Mouse (Mus musculus): ENCODE measurements around the gene Vwa5b1.

Gene Vwa5b1

DNA sequence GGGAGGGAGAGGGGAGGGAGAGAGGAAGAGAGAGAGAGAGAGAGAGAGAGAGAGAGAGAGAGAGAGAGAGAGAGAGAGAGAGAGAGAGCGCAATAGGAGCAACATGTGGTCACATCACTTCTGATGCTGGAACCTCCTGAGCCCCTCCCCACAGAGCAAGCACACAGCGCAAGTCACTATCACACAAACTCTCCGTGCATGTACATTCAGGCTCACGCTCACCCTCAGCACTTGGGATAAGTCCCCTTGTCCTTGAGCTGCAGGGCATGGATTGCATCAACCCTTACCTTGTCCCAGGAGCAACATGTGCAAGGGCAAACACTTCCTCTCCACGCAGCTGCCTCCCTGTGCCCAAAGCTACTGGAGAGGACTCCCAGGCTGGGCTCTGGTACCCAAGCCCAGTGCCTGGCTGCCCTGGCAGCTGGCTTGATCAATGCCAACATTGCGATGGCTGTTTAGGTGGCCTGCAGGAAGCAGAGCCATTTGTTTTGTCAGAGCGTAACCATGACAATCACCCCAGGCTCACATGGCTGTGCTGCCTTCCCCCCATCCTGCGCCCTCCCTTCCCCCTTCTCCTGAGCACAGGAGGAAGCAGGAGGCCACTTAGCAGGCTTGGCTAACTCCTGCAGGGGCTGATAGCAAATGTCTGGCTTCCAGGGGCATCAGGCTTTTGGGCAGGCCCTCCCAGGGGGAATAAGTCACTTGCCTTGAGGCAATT, at the start of gene Vwa5b1:
Vwa5b1 (minus strand) TSS at position 457 of the 718 bp plus-strand sequence.
- DNase-seq: no peak

DNA sequence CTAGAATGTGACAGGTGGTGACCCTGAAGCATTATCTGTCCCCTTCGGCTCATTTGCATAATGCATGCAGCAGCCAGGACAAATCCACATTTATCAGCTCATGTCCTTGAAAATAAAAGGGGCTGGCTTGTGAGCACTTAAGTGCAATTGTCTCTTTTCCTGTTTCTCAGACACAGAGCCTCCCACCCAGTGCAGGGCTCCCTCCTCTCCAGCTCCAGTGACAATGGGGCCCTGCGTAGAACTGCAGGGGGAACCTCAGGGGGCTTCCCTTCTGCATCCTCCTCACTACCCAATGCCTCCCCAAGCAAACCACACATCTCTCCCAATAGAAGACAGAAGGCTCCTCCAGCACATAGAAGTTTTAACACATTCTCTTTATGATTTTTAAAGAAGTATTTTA, 47.1 kb upstream of the Vwa5b1 start:
- DNase-seq: no peak

DNA sequence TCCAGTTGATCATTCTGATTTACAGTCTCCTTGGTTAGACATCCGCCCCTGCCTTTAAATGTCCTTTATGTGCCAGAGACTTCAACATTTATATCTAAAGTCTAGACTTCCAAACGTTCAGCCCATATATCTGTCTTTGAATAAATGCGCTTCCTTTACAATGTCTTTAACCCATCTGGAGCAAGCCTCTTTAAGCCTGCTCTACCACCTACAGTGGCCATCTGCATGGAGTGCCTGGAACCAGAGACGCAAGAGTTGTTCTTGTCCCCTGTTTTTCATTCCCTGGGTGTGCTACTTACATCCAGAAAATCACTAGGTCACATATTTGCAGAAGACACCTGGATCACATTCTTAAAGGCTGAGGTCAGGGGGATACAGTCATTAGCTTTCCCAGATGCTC, 44.4 kb upstream of the Vwa5b1 start:
- DNase-seq: no peak

DNA sequence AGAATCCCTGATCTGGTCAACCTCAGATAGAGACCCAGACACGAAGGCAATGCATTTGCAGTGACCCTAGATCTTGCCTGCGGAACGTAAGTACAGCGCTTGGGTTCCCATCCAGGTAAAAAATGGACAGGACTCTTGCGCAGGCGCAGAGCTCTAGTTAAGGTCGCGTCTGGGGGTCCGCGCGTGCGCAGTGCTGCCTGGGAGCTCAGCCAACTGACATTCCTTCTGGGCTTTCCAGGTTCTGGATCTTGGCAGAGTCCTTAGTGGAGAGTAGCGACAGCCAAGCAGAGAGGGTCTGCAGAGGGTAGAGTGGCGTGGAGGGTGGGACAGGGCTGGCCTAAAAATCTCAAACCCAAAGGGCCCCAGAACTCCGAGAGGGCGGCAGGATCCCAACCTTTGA, 41.9 kb upstream of the Vwa5b1 start:
- peak; percentile 61 for DNase-seq

DNA sequence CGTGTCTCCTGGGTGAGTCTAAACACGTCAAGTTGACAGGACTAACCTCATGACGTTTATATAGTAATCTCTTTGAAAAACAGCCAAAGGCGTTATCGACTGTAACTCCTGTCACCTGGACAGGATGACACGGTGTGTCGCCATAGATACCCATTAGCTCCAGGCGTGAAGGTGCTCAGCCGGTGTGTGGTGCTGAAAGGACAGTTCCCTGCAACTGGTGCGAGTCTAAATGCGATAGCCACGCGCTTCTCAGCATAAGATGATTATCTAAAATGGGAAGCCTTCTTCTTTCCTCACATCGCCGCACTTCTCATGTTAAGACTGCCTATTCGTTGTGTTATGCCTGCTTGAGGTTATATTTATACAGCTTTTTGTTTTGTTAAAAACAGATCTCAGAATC, 40.8 kb upstream of the Vwa5b1 start:
- no peak for DNase-seq

DNA sequence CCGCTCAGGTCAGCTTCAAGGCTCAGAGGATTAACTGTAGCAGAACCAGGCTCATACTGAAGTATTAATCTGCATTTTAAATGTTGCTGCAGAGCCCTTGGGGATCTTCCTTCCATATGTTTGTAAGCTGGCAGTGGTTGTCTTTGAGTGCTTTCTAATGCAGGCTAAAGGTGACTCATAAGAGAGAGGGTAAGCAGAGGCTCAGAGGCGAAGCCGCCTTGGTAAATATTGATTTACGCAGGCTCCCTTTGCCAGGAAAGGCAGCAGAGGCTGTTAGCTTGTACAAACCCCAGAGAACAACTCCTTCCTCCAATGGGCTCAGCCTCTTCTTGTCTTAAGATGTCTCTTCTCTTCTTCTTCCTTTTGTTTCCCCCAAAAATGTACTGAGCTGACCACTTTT, 36.5 kb upstream of the Vwa5b1 start:
- no peak for DNase-seq

DNA sequence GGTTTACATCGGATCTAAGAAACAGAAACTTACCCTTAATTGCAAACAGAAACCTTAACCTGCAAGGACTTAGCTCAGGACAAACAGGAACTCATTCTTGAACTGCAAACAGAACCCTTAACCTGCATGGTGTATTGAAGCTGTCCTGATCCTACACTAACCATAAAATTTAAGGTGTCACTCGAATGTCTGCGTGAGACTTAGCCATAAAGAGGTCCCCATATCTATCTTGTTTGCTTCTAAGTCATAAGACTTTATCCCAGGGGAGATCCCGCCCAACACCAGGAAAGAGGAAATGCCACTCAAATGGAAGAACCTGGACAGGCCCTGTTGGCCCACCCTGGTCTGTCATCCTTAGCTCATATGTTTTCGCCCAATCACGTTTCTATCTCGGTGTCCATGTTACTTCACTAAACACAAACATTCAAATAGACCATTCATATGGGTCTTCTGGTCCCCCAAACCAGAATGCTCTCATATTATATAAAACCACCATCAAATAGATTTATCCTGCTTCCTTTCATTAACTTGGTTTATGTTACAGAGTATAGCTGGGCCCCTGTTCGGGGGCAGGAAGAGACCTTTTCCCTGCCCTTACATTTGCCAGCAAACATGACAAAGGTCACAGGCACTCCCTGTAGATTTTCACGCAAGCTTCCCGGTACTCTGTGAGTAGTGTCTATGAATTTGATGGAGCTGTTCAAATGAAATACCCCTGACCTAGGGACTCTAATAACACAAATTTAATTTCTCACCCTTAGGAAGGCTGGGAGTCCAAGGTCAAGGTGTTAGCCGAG, 34.6 kb upstream of the Vwa5b1 start:
- no peak for DNase-seq

DNA sequence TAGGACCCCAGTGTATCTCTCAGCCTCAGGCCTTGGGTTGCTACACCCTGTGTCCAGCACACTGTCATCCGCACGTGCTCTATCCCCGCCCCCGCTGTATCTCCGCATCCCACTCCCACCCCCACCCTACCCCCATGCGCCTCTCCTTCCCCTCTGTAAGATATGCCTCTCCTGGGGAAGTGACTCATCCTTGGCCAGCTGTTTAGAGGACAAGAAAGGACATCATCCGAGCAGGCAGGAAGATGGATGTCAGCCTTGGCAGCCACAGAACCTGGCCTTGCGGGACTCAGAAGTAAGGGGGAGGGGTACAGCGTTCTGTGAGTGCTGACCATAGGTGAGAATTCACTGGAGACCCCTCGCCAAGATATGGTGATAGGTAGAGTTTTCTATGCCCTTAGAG, 30.8 kb upstream of the Vwa5b1 start:
- DNase-seq: no peak

DNA sequence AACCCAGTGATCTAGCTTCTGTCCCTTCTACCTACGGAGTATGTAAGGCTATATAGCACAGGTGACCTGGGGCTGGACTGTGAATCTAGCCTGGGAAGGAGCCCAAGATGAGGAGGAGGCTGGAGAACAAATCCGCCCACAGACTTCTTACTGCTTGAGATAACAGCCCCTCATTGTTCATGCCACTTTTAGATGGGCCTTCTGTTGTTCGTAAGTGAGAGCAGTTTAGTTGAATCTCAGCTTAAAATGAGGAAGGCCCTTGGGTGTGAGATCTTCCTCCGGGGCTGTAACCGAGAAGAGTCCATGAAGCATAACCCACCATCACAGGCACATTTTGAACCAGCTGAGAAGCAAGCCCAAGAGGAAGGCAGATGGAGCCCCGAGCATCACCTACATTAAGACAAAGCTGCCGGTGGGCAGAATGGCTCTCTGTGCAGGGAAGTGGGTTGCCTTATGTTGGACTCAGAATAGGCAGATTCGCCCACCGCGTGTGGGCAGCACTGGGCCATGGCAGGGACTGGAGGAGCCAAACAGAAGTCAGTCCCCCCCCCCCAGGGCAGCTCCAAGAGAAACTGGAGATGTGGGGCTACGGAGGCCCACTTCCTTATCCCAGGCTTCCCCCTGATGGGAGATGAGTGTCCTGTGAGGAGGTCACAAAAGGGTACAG, 24.4 kb upstream of the Vwa5b1 start:
- peak; percentile 54 for DNase-seq

DNA sequence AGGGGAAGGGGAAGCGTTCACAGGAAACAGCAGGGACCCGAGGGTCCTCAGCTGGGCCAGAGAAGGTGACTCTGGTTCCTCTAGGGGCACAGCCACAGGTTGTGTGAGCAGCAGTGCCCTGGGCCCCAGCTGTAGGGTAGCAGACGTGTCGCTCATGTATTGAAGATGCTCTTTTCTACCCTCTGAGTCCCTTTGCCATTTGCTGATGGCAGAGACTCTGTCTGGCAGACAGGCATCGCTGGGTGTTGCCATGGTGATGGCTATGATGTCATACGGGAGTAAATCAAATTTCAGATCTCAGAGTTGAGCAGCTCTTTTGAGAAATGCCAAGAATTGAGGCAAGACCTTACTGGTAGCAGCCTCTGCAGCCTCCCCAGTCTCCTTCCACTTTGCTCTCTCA, 17.4 kb upstream of the Vwa5b1 start:
- DNase-seq: peak; percentile 30

DNA sequence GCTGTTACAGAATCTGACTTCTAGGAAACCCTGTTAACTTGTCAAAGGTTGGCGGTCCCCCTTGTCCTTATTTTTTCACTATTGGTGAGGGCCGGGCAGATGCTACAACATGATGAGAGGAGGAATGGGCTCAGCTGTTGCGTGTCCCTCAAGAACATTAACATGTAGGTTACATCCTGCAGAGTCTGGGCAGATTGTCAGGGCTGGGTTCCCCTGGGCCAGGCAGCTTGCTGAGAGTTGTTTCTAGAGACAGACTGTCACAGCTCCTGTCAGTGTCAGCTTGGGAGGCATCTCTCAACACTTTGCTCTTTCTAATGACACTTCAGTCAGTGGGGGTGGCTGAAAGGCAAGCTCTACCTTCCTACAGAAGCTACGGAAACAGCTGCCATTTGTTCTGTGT, 16.2 kb upstream of the Vwa5b1 start:
- no peak for DNase-seq

DNA sequence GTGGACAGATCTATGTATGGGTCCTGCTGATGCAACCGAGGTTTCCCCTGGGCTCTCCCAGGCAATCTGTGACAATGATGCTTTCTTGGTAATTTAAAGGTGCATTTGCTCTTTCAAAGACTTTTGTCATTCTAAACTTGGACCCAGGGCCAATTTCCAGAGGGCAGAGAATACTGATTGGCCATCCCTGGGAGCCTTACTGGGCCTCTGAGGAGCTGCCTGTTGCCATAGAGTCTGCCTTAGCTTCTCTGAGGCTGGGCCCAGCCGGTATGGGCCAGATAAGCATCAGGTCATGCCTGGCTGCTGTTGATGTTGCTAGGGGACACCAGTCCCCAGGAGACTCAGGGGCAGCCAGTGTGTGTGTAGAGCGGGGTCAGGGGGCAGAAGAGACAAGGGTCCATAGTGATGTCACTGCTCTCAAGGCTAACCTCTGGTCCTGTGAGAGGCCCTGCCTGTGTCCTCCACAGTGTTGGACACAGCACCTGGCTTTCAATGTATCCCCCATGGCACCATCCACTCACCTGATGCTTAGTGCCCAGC, 12.5 kb upstream of the Vwa5b1 start:
- no peak for DNase-seq

DNA sequence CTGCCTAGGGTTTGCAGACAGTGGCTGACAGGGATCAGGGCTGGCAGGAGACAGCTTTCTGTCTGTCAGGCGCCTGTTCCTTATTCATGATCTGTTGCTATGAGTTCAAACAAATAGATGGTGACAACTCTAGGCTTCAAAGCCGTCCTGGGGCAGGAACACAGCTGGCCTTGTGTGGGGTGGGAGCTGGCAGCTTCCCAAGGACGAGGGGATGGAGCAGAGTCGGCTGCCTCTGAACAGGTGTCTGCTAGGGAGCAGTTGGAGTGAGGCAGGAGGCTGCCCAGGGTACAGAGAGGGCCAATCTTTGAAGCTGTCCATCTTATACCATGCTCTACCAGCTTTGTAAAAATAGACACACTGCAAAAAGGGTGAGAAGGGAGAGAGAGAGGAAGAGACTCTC, 6.6 kb upstream of the Vwa5b1 start:
- no peak for DNase-seq

DNA sequence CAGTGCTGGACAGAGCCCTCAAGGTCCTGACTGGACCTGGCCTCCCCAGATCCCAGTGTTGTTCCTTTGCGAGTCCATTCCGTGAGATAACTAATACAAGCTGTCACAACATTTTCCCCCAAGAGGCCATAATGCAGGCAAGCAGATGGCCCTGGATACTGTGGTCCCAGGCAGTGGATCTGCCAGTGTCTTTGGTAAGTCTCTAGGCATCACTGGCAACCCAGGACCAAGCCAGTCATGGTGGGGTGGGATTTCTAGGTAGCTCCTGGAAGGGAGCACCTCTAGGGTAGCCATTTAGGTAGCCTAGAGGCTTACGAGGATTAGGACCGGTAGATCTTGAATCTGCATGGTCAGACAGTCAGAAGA, 445 bp upstream of the Vwa5b1 start:
- no peak for DNase-seq

DNA sequence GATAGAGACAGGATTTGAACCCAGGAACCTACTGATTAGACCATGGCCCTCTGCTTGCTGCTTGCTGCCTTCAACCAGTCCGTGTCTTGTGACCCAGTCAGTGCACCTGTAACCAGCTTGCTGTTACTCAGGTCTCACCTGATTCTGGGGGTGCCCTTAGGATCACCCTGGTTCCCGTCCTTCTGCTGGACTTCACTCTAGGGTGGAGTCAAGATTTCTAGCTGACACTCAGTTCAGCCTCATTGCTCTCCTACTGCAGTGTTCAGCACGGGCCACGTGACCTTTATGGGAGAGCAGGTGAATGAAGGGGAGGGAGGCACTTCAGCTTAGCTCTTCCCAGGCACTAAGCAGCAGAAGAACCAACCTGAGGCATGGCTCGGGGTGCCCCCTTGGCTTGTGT, 7.4 kb downstream of the Vwa5b1 start:
- no peak for DNase-seq

DNA sequence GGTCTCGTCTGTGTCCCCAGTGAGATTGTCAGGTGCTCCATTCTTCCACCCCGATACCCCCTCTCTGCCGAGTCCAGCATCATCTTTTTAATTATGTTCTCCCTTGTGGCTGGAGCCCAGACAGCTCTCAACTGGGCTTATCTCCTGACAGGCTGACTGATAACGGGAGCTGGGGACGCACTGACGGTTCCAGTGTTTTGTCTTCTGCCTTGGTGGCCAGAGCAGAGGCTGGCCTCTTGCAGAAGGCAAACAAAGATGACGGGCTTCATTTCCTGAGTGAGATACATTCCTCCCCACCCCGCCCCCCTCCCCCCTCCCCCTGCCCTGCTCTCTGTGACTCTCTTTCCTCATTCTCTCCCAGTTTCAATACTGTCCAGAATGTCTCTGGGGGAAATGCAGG, 21.2 kb downstream of the Vwa5b1 start:
- no peak for DNase-seq

DNA sequence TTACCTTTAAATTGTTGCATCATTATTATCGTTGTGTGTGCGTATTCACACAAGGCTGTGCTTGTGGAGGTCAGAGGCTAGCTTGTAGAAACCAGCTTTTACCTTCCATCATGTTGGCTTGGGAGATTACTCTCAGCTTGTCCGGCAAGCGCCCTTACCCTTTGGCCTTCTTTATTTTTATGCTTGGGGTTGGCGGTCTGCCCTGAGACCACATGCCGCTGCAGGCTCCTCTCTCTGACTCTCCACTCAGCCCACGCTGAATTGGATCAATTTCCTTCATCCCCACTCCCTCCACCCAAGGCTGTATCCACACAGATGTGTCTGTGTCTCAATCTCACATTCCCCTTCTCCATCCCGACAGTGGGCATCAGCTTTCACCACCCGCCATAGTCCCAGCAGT, 33.8 kb downstream of the Vwa5b1 start:
- DNase-seq: no peak

DNA sequence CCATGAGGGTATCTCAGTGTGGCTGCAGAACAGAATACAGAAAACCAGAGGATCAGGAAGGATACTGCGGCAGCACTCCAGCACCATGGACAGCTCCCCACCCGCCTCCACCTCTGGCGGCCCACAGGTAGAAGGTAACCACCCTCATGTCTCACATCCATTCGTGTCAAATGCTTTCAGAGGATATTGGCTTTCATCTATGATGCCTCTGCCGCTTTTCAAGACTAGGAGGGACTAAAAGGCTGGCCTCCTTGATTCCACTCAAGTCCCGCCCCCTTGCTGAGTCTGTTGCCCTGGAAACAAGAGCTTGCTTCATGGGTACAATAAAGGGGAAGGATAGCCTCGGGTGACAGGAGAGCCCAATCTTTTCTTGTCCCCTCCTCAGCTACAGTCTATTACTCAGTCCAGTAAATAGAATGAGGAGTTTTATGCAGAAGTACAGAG, 37.8 kb downstream of the Vwa5b1 start:
- DNase-seq: peak; percentile 41

DNA sequence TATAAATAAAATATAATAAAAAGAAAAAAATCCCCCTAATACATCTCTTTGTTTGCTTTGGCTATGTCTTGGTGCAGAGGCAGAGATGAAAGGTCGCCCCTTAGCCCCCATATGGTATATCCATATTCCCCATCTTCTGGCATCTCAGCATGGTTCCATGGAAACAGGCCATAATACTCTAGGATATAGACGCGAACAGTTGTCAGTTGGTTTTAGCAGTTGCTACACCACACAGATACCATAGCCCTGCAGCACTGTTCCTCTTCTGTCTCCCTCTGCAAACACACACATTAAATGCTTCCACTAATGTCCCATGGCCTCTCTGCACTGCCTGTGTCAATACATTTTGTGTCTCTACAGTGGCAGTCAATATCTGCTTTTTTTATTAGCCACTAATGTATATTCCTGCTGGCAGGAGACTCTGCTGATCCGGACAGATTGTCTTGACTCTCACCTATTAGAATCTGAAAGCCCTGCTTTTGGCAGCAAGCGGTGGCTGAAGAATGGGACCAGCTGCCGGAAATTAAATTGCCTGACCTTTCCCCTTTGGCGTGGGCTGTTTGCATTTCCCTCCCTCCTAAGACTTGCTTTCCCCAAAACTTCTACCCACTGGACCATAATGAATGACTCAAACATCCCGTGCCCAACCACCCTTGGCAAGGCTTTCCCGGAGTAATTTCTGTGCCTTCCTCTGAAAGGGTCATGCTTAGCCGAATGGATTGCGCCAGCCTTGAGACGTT, 39.1 kb downstream of the Vwa5b1 start:
- no peak for DNase-seq

DNA sequence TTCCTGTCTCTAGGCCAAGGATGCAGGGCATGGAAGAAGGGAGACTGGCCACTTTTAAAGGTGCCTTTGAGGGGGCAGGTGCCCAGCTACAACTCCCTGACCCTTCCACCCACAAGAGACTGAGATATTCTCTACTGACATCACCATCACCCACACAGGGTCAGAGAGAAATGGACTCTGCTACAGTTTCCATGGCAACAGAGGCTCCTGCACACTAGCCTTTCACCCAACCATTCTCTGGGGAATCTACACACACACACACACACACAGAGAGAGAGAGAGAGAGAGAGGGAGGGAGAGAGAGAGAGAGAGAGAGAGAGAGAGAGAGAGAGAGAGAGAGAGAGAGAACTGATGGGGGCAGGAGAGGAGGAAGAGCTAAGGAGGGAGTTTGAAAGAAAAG, 50.7 kb downstream of the Vwa5b1 start:
- no peak for DNase-seq

DNA sequence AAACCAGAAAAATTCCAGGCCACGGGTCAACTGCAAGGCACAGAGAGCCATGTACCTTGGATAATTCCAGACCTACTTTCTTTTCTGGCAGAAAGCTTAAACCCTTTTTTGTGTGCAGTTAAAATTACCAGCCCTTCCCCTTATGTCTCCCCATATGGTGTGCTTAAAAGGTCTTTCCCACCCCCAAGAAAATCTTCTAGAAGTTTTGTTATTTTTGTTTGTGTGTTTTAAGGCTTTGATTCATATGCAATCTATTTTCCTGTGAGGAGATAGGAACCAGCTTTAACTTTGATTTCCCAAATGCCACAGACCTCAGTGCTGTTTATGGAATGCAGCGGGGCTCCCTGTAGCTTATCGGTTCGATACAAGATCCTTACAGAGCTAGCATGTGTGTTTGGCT, 53.2 kb downstream of the Vwa5b1 start:
- DNase-seq: no peak

DNA sequence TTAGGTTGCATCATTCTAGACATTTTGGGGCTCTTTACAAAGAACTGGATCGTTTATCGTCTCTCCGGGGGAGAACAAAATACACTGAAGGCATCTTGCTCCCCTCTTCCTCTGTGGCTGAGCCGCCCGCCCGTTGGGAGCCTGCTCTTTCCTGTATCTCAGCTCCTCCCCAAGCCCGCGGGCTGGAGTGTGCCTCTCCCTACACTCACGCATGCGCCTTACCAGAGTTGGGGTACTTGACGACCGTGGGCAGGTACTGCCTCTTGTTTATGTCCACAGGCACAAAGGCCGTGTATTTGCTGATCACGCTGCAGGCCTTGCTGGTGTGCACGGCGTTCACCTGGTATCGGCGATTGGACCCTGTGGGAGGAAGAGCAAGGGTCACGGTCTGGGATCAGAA, 57.3 kb downstream of the Vwa5b1 start:
- no peak for DNase-seq

DNA sequence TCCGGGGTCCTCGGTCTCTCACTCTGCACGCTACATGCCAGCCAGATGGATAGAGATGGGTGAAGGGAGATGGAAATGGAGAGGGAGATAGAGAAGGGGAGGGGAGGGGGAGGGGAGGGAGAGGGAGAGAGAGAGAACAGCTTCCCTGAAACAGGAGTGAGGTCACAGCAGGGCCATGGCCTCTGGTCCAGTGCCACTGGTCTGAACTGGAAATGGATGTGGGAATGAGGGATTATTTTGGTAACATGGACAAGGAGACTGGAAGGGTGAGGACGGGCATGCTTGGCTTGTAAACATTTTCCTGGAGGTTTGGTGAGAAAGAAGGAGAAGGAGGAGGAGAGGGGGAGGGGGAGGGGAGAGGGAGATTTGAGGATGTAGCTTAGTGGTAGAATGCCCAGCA, 59.0 kb downstream of the Vwa5b1 start:
- DNase-seq: no peak

Measured in right cerebral cortex, postnatal 25 days (tissue).